Mouse (Mus musculus) small intestine, adult 2 months (tissue): Measurements from ENCODE around the gene Slc35b1. TPM values are rescaled to one million over a fixed set of nuclear protein-coding genes. Genes with fewer than 3 reads are reported as not detected.

Experiments
- H3K27ac ChIP-seq: fragments of 200-500 bp; 2 replicates; pipeline ENCODE4 v1.5.1; 2012; ENCODE audit warnings: low read depth, low read length, control low read depth, inconsistent platforms; ENCODE audit not compliant: insufficient read depth
- H3K27me3 ChIP-seq: fragments of 200-500 bp; 2 replicates; pipeline ENCODE4 v1.6.1; 2012; ENCODE audit warnings: mild to moderate bottlenecking, moderate library complexity, low read length, inconsistent platforms; ENCODE audit not compliant: control insufficient read depth, insufficient read depth
- H3K36me3 ChIP-seq: fragments of 200-500 bp; 2 replicates; pipeline ENCODE4 v1.6.1; 2012; ENCODE audit warnings: mild to moderate bottlenecking, low read length, control low read depth, inconsistent platforms; ENCODE audit not compliant: control insufficient read depth, insufficient read depth
- H3K4me1 ChIP-seq: fragments of 200-500 bp; 2 replicates; pipeline ENCODE4 v1.6.1; 2012; ENCODE audit warnings: low read length, inconsistent platforms, mixed read lengths; ENCODE audit not compliant: control insufficient read depth, insufficient read depth, insufficient read length
- H3K4me3 ChIP-seq: fragments of 200-500 bp; 2 replicates; pipeline ENCODE4 v1.5.1; 2012; ENCODE audit warnings: low read depth, mild to moderate bottlenecking, control low read depth, inconsistent platforms, low read length, moderate library complexity
- CTCF ChIP-seq: fragments of 200-500 bp; IDR thresholded peaks from 2 replicates; pipeline ENCODE4 v1.5.1; 2012; ENCODE audit warnings: low read depth, mild to moderate bottlenecking, control low read depth, inconsistent platforms, low read length, moderate library complexity, mixed read lengths; ENCODE audit not compliant: insufficient replicate concordance, insufficient read length; ENCODE audit errors: extremely low read depth
- POLR2A ChIP-seq: fragments of 200-500 bp; IDR thresholded peaks from 2 replicates; pipeline ENCODE4 v1.6.1; 2012; ENCODE audit warnings: low read depth, mild to moderate bottlenecking, control low read depth, inconsistent platforms, low read length, moderate library complexity
- WGBS: fragments of 180-500 bp; shearing (Covaris S2); methylation state at CpG from one replicate; pipeline ENCODE4 v1.1.7; 2018; 5-methylcytosine and 5-hydroxymethylcytosine counted together
- polyA plus RNA-seq: library from polyadenylated mRNA; depleted of rRNA; stranded (reverse); fragments of >200 nt; gene quantifications from 2 replicates; pipeline ENCODE4 v1.2.3, GENCODE M21; 2012

Gene Slc35b1
- polyA plus RNA-seq, 1 experiment = 151 TPM

- TF ChIP-seq CTCF (no peak), POLR2A (no peak)
- WGBS = 79% methylated on average over 5 of the region's 5 CpGs
- H3K27ac ChIP-seq = peak overlapping the region; percentile 73
- no peaks in the 10 kb centered on the region for H3K27me3 ChIP-seq
- peak overlapping the region; percentile 2; the same call in 1 of the 2 replicates for H3K4me3 ChIP-seq
- H3K36me3 ChIP-seq = no peaks in the 10 kb centered on the region
- H3K4me1 ChIP-seq = peaks cover 21% of the 10 kb centered on the region
Observed at GRCm38 (mm10) chr11:95355661-95356011, 28.9 kb upstream of the Slc35b1 start.

- Histone ChIP-seq H3K4me1 (peaks cover 17% of the 10 kb centered on the region), H3K27me3 (no peaks in the 10 kb centered on the region), H3K27ac (peak overlapping the region; percentile 73), H3K4me3 (no peak overlapping the region), H3K36me3 (no peaks in the 10 kb centered on the region)
- 73% methylated on average over 7 of the region's 7 CpGs for WGBS
- TF ChIP-seq CTCF (no peak), POLR2A (no peak)
Observed at GRCm38 (mm10) chr11:95356039-95356438, 28.5 kb upstream of the Slc35b1 start.

GRCm38 (mm10) chr11:95356469-95357273 is 27.8 kb upstream of the Slc35b1 start:
- Histone ChIP-seq H3K4me3 (no peak overlapping the region), H3K27ac (peak overlapping the region; percentile 73), H3K4me1 (peaks cover 17% of the 10 kb centered on the region), H3K27me3 (no peaks in the 10 kb centered on the region), H3K36me3 (no peaks in the 10 kb centered on the region)
- WGBS = 25% methylated on average over 17 of the region's 17 CpGs
- TF ChIP-seq POLR2A = no peak
- no peak for TF ChIP-seq CTCF

- Histone ChIP-seq H3K27me3 (no peaks in the 10 kb centered on the region), H3K4me3 (no peak overlapping the region), H3K4me1 (peaks cover 14% of the 10 kb centered on the region), H3K36me3 (no peaks in the 10 kb centered on the region), H3K27ac (no peak overlapping the region)
- TF ChIP-seq POLR2A (no peak), CTCF (no peak)
- WGBS = 33% methylated on average over 3 of the region's 3 CpGs
Observed at GRCm38 (mm10) chr11:95358263-95358662, 26.2 kb upstream of the Slc35b1 start.

GRCm38 (mm10) chr11:95364388-95364787 is 20.1 kb upstream of the Slc35b1 start:
- 83% methylated on average over 5 of the region's 5 CpGs for WGBS
- no peaks in the 10 kb centered on the region for H3K36me3 ChIP-seq
- no peak overlapping the region for H3K27ac ChIP-seq
- H3K27me3 ChIP-seq = no peaks in the 10 kb centered on the region
- no peak overlapping the region for H3K4me3 ChIP-seq
- peaks cover 14% of the 10 kb centered on the region for H3K4me1 ChIP-seq
- no peak for TF ChIP-seq CTCF
- no peak for TF ChIP-seq POLR2A

GRCm38 (mm10) chr11:95365596-95365995 is 18.9 kb upstream of the Slc35b1 start:
- no peaks in the 10 kb centered on the region for H3K36me3 ChIP-seq
- peaks cover 20% of the 10 kb centered on the region for H3K4me1 ChIP-seq
- no peaks in the 10 kb centered on the region for H3K27me3 ChIP-seq
- peak overlapping the region; percentile 85 for H3K27ac ChIP-seq
- TF ChIP-seq CTCF = no peak
- no peak for TF ChIP-seq POLR2A
- no peak overlapping the region for H3K4me3 ChIP-seq
- WGBS = 59% methylated on average over 10 of the region's 10 CpGs

- 80% methylated on average over 6 of the region's 6 CpGs for WGBS
- TF ChIP-seq POLR2A (no peak), CTCF (no peak)
- 0 out of 2 replicates have a peak, but pooled peaks cover 2% of the 10 kb centered on the region for H3K36me3 ChIP-seq
- no peak overlapping the region for H3K4me3 ChIP-seq
- H3K27ac ChIP-seq = peak overlapping the region; percentile 85
- H3K27me3 ChIP-seq = no peaks in the 10 kb centered on the region
- H3K4me1 ChIP-seq = peaks cover 20% of the 10 kb centered on the region
Observed at GRCm38 (mm10) chr11:95366280-95366897, 18.1 kb upstream of the Slc35b1 start.
